13 mouse cellular contexts compared by ENCODE assay signal in genomic region chr1:170939255-170939654, GRCm38 (mm10). TPM values are rescaled to one million over a fixed set of nuclear protein-coding genes. Genes with fewer than 3 reads are reported as not detected.
A peak's percentile ranks its signal among the peaks of the same experiment; 100 is the strongest.
DNase-seq lines count a peak whose midpoint lies in the region; ATAC-seq lines count a peak whose summit lies in the region.
"Had no signal": no experiment of that assay in that cellular context is flagged by ENCODE, and none has a peak within 500 bp of the region (broad histone marks: within the 10 kb centered on the region; RNA-seq: fewer than 3 reads in every experiment).

No protein-coding gene starts in this region.

- no peaks in the 10 kb centered on the region for H3K27me3 ChIP-seq in heart, embryonic 11.5 days (ENCODE audit: control insufficient read depth, insufficient read depth, low read length)
- H3K27me3 ChIP-seq: heart, embryonic 12.5 days; hindbrain, embryonic 15.5 days; limb, embryonic 12.5 days had no signal

- H3K4me1 ChIP-seq in heart, embryonic 11.5 days (ENCODE audit: control insufficient read depth, insufficient read depth, low read length) = no peaks in the 10 kb centered on the region
- H3K4me1 ChIP-seq: heart, embryonic 12.5 days; hindbrain, embryonic 15.5 days; limb, embryonic 12.5 days had no signal

- no peak overlapping the region for H3K4me3 ChIP-seq in heart, embryonic 11.5 days (ENCODE audit: low read depth, low read length)
- H3K4me3 ChIP-seq: heart, embryonic 12.5 days; hindbrain, embryonic 15.5 days; limb, embryonic 12.5 days had no signal

- no peak overlapping the region for H3K4me2 ChIP-seq in heart, embryonic 11.5 days
- H3K4me2 ChIP-seq: heart, embryonic 12.5 days; hindbrain, embryonic 15.5 days; limb, embryonic 12.5 days had no signal

- H3K9ac ChIP-seq in heart, embryonic 11.5 days (ENCODE audit: low read depth, low read length) = no peak overlapping the region
- H3K9ac ChIP-seq: heart, embryonic 12.5 days; hindbrain, embryonic 15.5 days; limb, embryonic 12.5 days had no signal

- WGBS in heart, embryonic 11.5 days (ENCODE audit: insufficient replicate concordance) = 83% methylated on average over 12 of the region's 12 CpGs

- DNase-seq in heart, adult 11 months = peak; percentile 95
- peak; percentile 18 for DNase-seq in ovary, postnatal 36 days (ENCODE audit: low spot score)
- DNase-seq in ovary, postnatal 14 days (ENCODE audit: low spot score) = no peak
- DNase-seq in right cerebral cortex, adult 18-20 months = no peak
- no peak for DNase-seq in urinary bladder, postnatal 25 days (ENCODE audit: low spot score)
- no peak for DNase-seq in gastrocnemius, adult 8-10 months (ENCODE audit: low spot score in 2 of 2)
- DNase-seq: cerebellum, postnatal 10 days had no signal

- ATAC-seq in heart, embryonic 11.5 days (replicated peaks; ENCODE audit: insufficient number of reproducible peaks, low FRiP score, low TSS enrichment) = no peak
- peak; percentile 79 for ATAC-seq in megakaryocyte, adult 5-6 weeks (ENCODE audit: poor library complexity, severe bottlenecking)

- no peak overlapping the region for H3K27ac ChIP-seq in heart, embryonic 11.5 days (ENCODE audit: low read depth, low read length)
- H3K27ac ChIP-seq: hindbrain, embryonic 15.5 days; limb, embryonic 12.5 days had no signal

- peaks cover 3% of the 10 kb centered on the region; the same call in 1 of the 2 replicates for H3K9me3 ChIP-seq in heart, embryonic 11.5 days (replicated peaks; ENCODE audit: control insufficient read depth, low read length)
- H3K9me3 ChIP-seq: hindbrain, embryonic 15.5 days had no signal

- H3K36me3 ChIP-seq in heart, embryonic 11.5 days (ENCODE audit: control insufficient read depth, insufficient read depth, low read length) = no peaks in the 10 kb centered on the region
- H3K36me3 ChIP-seq: heart, embryonic 12.5 days; hindbrain, embryonic 15.5 days; limb, embryonic 12.5 days had no signal

RNA-seq across cellular contexts. Expression of gene Fcrla, which starts 11.9 kb away (rescaled TPM):
- polyA plus RNA-seq in heart, embryonic 11.5 days (2014; fragmentation: Nextera tagmentation; extraction: Ambion mirVana) = 0.36 TPM in 1 of 2 replicates, not detected in the other
- 1.3 and 3.2 TPM in 2 replicates for total RNA-seq in megakaryocyte, adult 5-6 weeks (2015)
- 0.40 and 2.7 TPM in 2 replicates for total RNA-seq in megakaryocyte, adult 5-6 weeks (2017)
- not detected for total RNA-seq in gastrocnemius, adult 8-10 months (2022)
- total RNA-seq: layer of hippocampus, postnatal 25 days had no signal
- polyA plus RNA-seq: hindbrain, embryonic 15.5 days; limb, embryonic 12.5 days had no signal

RNA-seq across cellular contexts. Expression of gene Fcrlb, which starts 26.5 kb away (rescaled TPM):
- not detected in 2 replicates for polyA plus RNA-seq in heart, embryonic 11.5 days (2014; fragmentation: Nextera tagmentation; extraction: Ambion mirVana)
- not detected in 2 replicates for total RNA-seq in megakaryocyte, adult 5-6 weeks (2015)
- not detected in 2 replicates for total RNA-seq in megakaryocyte, adult 5-6 weeks (2017)
- not detected for total RNA-seq in gastrocnemius, adult 8-10 months (2022)
- polyA plus RNA-seq: heart, embryonic 12.5 days; limb, embryonic 12.5 days had no signal

RNA-seq across cellular contexts. Expression of gene Fcgr2b, which starts 37.1 kb away (rescaled TPM):
- polyA plus RNA-seq in heart, embryonic 11.5 days (2014; fragmentation: Nextera tagmentation; extraction: Ambion mirVana) = 0.59 TPM in 1 of 2 replicates, not detected in the other
- 226 and 271 TPM in 2 replicates for total RNA-seq in megakaryocyte, adult 5-6 weeks (2015)
- 174 and 196 TPM in 2 replicates for total RNA-seq in megakaryocyte, adult 5-6 weeks (2017)
- 1 to 10 TPM in 3 of 4 experiments, under 1 TPM in 1; 0.94 to 2.2 (median 1.4) TPM for total RNA-seq in gastrocnemius, adult 8-10 months (2022)

RNA-seq across cellular contexts. Expression of gene Dusp12, which starts 53.9 kb away (rescaled TPM):
- 25.6 and 28.0 TPM in 2 replicates for polyA plus RNA-seq in heart, embryonic 11.5 days (2014; fragmentation: Nextera tagmentation; extraction: Ambion mirVana)
- total RNA-seq in megakaryocyte, adult 5-6 weeks (2015) = 7.5 and 10.3 TPM in 2 replicates
- 5.2 and 5.4 TPM in 2 replicates for total RNA-seq in megakaryocyte, adult 5-6 weeks (2017)
- 1 to 10 TPM; 6.4 to 7.9 (median 6.8) TPM for total RNA-seq in gastrocnemius, adult 8-10 months (2022)

RNA-seq across cellular contexts. Expression of gene Gm26620, which starts 54.4 kb away (rescaled TPM):
- polyA plus RNA-seq in heart, embryonic 11.5 days (2014; fragmentation: Nextera tagmentation; extraction: Ambion mirVana) = 0.38 and 0.66 TPM in 2 replicates
- 1.2 TPM in 1 of 2 replicates, not detected in the other for total RNA-seq in megakaryocyte, adult 5-6 weeks (2015)
- total RNA-seq in megakaryocyte, adult 5-6 weeks (2017) = not detected in 2 replicates
- under 1 TPM in 2 of 4 experiments, not detected in 2; 0.41 to 0.61 TPM for total RNA-seq in gastrocnemius, adult 8-10 months (2022)

Comparison
In these comparisons a context has a peak if more than half of its experiments do, and no peak if none do; other contexts are left out.
1. DNase-seq: peak in heart, adult 11 months (single experiment) and ovary, postnatal 36 days (single experiment); none in ovary, postnatal 14 days (single experiment), right cerebral cortex, adult 18-20 months (single experiment), urinary bladder, postnatal 25 days (single experiment) and gastrocnemius, adult 8-10 months (0 of 2).
2. RNA of gene Fcgr2b, which starts 37.1 kb away (total RNA-seq): 174 to 271 TPM in megakaryocyte, adult 5-6 weeks; 0.94 to 2.2 TPM in gastrocnemius, adult 8-10 months; every median in the first group is over 10 times any median in the second.